Mouse (Mus musculus): Measurements from ENCODE around the gene Rec114.

DNA sequence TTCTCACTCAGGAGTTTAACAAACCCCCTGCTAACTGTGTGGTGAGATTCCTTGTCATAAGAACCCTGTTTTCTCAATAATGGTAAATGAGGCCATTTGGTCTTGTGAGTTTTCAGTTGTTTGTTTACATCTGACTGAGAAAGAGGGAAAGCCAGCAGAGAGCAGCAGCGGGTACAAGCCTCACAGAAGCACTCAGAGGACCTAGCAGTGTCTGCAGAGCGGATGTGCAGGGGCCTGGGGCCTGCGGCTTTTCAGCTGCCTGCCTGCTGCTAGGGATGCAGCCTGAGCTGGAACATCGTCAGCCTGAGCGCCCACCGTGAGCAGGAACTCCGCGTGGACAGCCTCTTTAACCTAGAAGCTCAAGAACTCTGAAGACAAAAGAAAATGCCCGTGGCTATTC, 77.6 kb downstream of the Rec114 start:
- TF ChIP-seq POLR2A (IDR thresholded peaks at IDR 0.05; ENCODE audit: low read depth, low read length) (no peak), CTCF (IDR thresholded peaks at IDR 0.05; ENCODE audit: extremely low read depth, insufficient read depth, insufficient read length, insufficient replicate concordance) (no peak)
